Mouse (Mus musculus): ENCODE measurements around the gene Samd4b.

DNA sequence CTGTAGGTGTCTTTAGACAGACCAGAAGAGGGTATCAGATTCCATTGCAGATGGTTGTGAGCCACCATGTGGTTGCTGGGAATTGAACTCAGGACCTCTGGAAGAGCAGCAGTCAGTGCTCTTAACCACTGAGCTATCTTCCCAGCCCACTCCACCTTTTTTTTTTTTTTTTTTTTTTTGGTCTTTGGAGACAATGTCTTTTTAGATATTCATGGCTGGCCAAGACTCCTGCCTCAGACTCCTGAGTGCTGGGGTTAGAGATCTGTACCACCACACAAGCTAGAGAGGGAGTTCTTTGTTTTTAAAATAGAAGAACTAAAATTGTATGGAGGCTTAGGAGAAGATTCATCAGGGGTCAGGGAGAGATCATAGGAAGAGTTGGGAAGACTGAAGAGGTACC lies 160.0 kb downstream of the Samd4b start:
- TF ChIP-seq CTCF (IDR thresholded peaks at IDR 0.05; ENCODE audit: low read depth) (no peak), EP300 (IDR thresholded peaks at IDR 0.05; ENCODE audit: low read depth) (no peak)
